Mouse (Mus musculus): ENCODE measurements around the gene Col12a1.
"Not testable (repeated sequence)": the region's sequence is repeated elsewhere in the genome, so short reads cannot be mapped to it uniquely, and the experiment has no call there.

The Col12a1 gene

DNA sequence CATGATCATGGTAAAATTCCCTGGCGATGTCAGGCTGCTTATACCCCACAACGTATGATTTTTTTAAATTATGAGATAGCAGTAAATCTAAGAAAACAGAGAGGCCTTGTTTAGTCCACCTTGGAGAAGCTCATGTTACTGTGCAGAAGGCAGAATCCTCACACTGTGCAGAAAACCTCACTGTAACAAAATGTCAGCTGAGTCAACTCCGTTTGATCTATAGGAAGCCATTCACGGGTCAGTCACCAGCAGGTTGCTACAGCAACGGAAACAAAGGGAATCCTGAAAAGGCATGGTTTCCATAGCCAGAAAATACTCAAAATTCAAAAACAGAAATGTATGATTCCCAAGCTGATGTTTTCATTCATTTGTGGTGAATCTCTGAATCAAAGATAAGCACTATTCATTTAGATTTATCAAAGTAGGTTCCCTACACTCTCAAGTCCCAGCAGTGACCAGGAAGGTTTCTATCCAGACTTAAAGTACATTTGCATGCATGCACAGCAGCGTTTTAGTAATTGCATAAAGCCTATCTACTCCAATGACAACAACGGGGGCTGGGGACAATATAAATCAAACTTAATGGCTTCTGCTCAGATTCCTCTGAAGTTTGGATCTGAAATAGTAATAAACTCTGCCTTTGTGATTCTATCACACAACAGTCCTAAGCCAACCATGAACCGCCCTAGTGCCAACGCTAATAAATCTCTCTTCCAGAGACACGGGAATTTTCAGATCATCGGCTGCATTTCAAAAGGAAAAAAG lies 28.7 kb downstream of the Col12a1 start:
- DNase-seq (ENCODE audit: low read depth, low spot score) = no peak

DNA sequence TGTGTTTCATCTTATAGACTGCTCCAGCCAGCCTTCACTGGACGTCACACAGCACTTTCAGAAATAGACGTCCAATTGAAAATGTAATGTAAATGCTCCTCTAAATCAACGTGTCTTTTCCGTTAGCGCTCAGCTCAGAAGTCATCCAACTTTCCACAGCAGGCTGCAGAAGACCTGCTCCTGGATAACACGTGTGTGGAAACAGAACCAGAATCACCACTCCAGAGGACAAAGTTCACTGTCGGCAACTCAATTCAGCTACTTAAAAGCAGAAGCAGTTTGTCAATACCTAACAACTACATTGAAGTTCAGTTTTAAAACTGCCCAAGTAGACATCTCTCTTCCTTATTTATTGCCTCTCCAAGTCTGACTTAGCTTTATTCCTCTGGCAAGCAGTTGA lies 29.3 kb downstream of the Col12a1 start:
- no peak for DNase-seq (ENCODE audit: low read depth, low spot score)

- DNase-seq (ENCODE audit: low read depth, low spot score) = no peak
Measured at GRCm38 (mm10) chr9:79687227-79687626, 31.4 kb downstream of the Col12a1 start.

- no peak for DNase-seq (ENCODE audit: low read depth, low spot score)
Measured at GRCm38 (mm10) chr9:79686049-79686448, 32.6 kb downstream of the Col12a1 start.

- DNase-seq (ENCODE audit: low read depth, low spot score) = no peak
Measured at GRCm38 (mm10) chr9:79680453-79681240, 38.0 kb downstream of the Col12a1 start.

DNA sequence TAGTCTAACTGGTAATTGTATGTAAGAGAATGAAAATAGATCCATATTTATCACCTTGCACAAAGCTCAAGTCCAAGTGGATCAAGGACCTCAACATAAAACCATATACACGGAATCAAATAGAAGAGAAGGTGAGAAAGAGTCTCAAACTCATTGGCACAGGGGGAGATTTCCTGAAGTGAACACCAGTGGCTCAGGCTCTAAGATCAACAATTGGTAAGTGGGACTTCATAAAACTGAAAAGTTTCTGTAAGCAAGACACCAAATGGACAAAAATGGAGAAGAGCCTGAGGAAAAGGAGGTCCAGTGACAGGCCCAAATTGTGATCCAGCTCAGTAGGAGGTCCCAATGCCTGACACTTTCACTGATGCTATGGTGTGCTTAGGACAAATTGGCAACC lies 49.8 kb downstream of the Col12a1 start:
- DNase-seq (ENCODE audit: low read depth, low spot score) = not testable (repeated sequence)

DNA sequence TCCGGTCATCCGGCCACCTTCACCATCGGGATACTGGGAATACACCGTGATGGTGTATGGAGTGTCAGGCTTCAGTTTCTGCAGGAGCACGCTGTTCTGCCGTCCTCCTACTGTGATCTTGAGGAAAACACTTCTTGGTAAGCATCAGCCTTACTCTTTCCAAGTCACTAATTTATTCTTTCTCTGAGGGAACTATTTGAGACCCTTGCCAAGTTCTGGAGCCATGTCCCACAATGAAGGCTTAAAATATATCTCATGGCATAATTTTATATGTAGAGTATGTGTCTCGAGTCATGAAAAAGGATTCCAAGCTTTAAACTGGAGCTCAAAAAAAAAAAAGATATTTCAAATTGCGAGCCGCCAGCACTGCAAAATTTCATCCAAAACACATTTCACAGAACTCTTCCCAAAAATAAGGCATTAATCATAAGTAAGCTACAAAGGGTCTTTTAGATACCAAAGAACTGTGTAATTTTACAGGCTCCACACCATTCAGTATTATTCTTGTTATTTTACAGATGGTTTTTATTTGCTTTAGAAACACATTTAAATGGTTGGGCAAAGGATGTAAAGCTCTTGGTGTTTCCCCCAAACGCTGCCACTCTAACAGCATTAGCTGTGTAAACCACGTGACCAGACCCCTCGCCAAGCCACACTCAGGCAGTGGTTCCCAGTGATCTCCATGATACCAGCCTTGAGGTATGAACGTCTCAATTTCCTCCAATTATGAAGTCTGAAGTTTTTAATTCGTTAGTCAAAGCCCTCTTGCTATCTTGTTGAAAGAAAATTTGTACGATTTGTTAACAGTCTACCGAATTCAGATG lies 65.1 kb downstream of the Col12a1 start:
- no peak for DNase-seq (ENCODE audit: low read depth, low spot score)

DNA sequence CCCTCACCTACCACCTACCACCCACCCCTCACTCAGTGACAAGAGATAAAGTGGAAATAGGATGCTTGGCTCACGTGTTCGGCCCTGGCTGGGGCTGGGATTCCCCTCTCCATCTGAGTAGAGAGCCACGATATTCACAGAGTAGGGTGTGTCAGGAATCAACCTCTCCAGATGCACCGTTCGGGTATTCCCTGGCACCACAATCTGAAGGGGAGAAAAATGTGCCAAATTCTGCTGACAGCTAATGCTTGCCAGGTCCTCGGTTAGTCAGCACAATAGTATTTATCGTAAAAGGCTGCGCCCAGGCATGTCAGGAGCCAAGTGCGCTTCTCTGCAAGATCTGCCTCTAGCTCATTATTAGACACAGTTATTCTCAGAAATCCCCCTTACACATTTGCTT lies 70.0 kb downstream of the Col12a1 start:
- DNase-seq (ENCODE audit: low read depth, low spot score) = no peak

- DNase-seq (ENCODE audit: low read depth, low spot score) = no peak
Measured at GRCm38 (mm10) chr9:79645757-79646156, 72.9 kb downstream of the Col12a1 start.

- no peak for DNase-seq (ENCODE audit: low read depth, low spot score)
Measured at GRCm38 (mm10) chr9:79639430-79640090, 79.1 kb downstream of the Col12a1 start.

DNA sequence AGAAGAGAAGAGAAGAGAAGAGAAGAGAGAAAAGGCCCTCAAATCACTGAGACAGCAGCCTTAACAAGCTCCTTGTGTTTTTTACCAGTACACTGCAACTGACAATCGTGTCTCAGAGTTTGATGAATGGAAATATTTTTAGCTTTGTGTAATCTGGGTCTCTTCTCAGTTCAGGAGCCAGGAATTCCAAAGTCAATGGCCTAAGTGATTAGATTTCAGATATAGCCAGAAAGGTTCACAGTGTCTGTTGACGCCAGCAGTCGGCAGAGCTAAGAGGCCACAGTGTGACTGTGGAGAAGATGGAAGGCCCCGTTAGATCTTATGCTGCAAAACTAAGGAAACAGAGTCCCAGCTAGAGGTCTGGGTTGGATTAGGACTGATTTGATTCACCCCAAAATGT lies 80.8 kb downstream of the Col12a1 start:
- DNase-seq (ENCODE audit: low read depth, low spot score) = no peak

DNA sequence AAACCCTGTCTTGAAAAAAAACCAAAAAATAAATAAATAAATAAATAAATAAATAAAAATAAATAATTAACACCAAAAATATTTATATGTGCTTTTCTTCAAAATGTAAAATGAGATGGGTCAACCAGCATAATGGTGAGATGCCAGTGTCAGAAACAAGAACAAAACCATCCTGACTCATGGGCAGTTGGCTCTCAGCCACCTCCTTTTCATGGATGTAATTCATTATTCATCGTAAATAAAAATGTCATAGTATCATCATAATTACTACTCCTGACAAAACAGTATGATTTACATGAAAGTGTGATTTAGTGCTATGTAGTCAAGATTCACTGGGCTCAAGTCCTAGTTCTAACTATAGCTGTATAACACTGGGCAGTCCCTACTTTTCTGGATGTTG lies 84.6 kb downstream of the Col12a1 start:
- no peak for DNase-seq (ENCODE audit: low read depth, low spot score)

DNA sequence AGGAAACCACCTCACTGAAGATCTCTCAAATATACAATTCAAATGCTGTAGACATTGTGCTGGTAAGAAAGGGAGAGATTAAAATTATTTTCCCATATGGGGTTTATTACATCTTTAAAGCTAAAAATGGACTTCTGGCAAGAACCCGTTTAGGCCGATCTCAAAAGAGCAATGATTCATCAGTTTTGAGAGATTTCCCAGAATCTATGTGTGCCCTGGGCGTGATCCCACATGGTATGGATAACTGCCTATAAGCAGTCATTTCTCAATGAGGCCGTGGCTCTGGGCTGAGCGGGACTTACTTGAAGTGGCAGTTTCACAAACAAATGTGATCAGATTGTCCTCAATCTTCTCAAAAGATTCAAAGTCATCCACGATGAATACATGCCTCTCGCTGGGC lies 87.4 kb downstream of the Col12a1 start:
- DNase-seq (ENCODE audit: low read depth, low spot score) = no peak

GRCm38 (mm10) chr9:79618839-79619597 lies 99.6 kb downstream of the Col12a1 start:
- no peak for DNase-seq (ENCODE audit: low read depth, low spot score)

DNA sequence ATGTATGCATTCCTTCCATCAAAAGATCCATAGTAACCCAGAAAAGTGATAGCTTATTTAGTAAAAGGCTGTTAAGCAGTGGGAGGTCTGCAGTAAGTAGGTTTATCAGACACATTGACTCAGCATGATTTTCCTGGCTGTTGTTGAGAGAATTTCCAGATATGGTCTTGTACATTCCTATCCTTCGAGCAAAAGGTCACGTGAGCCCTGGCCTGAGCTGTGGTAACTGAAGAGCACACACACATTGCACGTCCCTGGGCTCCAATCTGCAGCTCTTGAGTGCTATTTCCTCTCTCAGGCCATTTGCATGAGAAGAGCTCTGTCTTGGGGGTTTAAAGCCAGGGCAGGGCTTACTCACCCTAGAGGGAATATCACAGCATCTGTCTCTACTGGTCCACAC lies 101.3 kb downstream of the Col12a1 start:
- DNase-seq (ENCODE audit: low read depth, low spot score) = no peak

GRCm38 (mm10) chr9:79616040-79616439 lies 102.6 kb downstream of the Col12a1 start:
- DNase-seq (ENCODE audit: low read depth, low spot score) = no peak

DNA sequence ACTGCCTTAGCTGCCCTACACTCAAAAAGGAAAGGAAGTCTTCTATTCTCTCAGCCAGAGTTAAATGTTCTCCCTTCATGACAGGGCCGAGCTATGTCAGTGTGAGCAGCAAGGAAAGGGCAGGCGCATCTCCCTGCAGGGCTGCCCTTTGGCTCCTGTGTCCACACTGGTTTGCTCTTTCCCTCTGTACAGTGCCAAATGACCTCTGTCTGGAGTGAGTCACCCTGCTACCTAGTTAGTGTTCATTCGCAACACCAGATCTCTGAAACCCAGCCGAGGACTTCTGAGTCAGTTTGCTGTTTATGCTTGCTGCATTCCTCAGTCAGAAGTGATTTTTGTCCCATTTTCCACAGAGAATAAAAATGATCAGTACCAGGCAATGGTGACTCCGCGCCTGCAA lies 108.3 kb downstream of the Col12a1 start:
- no peak for DNase-seq (ENCODE audit: low read depth, low spot score)

GRCm38 (mm10) chr9:79609661-79610060 lies 109.0 kb downstream of the Col12a1 start:
- DNase-seq (ENCODE audit: low read depth, low spot score) = no peak

DNA sequence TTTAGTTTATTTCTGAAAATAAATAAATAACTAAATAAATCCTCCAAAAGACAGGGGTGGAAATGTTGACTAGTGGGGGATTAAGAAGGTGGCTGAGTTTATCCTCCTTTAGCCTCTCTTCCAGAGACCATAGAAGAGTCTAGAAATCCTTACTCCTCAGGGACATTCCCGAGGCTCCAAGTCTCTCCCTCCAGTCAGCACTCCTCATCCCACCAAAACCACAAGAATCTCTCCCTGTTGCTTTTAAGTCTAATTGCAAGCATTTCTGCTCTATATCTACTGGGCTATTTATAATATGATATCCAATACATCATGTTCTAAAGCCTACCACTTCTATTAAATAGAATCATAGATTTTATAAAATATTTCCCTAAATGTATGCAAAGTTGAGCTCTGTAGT lies 109.8 kb downstream of the Col12a1 start:
- no peak for DNase-seq (ENCODE audit: low read depth, low spot score)

DNA sequence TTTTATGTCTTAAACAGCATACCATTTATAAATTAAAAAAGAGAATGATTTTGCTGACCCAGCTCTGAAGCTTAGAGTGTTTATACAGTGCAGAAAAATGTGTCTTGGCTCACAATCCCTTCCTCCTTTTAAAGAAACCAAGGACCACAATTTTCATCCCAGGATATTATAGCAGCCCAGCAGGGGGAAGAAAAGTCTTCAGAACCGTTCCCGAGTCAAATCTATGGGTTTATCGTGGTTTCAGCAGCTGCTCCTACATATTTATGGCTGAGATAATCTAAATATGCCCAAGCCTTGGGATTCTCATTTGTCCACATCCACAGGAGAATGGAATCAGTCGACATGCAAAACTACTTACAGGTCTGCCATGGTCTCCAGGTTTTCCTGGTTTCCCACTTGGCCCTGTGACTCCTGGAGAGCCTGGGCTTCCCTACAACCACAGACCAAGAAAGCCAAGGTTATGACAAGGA lies 110.5 kb downstream of the Col12a1 start:
- no peak for DNase-seq (ENCODE audit: low read depth, low spot score)

DNA sequence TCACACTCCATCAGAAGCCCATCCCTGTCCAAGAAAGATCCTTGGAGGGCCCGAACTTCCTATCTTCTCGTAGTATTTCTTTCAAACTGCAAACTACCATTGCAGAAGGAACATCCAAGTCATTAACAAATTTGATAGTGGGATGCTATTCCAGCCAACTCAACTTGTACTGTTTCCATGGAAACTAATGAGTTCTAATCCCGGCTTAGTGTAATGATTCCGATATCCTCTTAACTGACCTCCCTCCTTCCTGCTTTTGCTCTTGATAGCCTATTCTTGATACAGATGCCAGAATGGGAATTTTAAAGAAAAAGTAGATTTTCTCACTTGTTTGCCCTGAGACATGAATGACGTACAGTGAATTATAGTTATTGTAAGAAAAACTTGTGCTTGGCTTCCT lies 112.5 kb downstream of the Col12a1 start:
- DNase-seq (ENCODE audit: low read depth, low spot score) = no peak

All from c-Kit-negative CD71-positive TER-119-positive erythroid progenitor cells, embryonic 14.5 days (primary cell).